In genomic region chr10:96605168-96605567, GRCm38 (mm10) we compare ENCODE assay signal across 15 mouse cellular contexts.
"Had no signal": no experiment of that assay in that cellular context is flagged by ENCODE, and none has a peak within 500 bp of the region (broad histone marks: within the 10 kb centered on the region; RNA-seq: fewer than 3 reads in every experiment).

No protein-coding gene starts in this region.

- DNase-seq: kidney, adult 8-10 months; kidney, postnatal 10 days; kidney, postnatal 36 days; layer of hippocampus, postnatal 36 days; left cerebral cortex, postnatal 4 days; liver, postnatal 0 days; lung, embryonic 14.5 days; right cerebral cortex, postnatal 25 days; spleen, adult 18-20 months; thymus, adult 2 months; thymus, postnatal 14 days; thymus, postnatal 4 days had no signal

- ATAC-seq: liver, postnatal 0 days; lung, postnatal 0 days; midbrain, embryonic 13.5 days; midbrain, embryonic 16.5 days had no signal
